Mouse (Mus musculus): ENCODE data around the gene Gm17175.
"Not testable (repeated sequence)": the region's sequence is repeated elsewhere in the genome, so short reads cannot be mapped to it uniquely, and the experiment has no call there.

GRCm38 (mm10) chr14:51573963-51574362, at the start of gene Gm17175:
- TF ChIP-seq EP300, CTCF (IDR thresholded peaks at IDR 0.05; ENCODE audit: low read depth): not testable (repeated sequence)
